Mouse (Mus musculus) G1E (cell line): ENCODE results near the gene Bach2. TPM values are rescaled to one million over a fixed set of nuclear protein-coding genes. Genes with fewer than 3 reads are reported as not detected.
A peak's percentile ranks its signal among the peaks of the same experiment; 100 is the strongest.

Experiments used
- ATAC-seq: 2 replicates; pipeline ENCODE4 v1.8.0; 2016; ENCODE audit warnings: mild to moderate bottlenecking; ENCODE audit not compliant: insufficient number of reproducible peaks, poor library complexity, low FRiP score, severe bottlenecking; ENCODE audit errors: extremely low read depth
- DNase-seq: peaks from one replicate; pipeline ENCODE4 v3.0.0; 2012; ENCODE audit warnings: low spot score
- H3K27me3 ChIP-seq: 2 replicates; pipeline ENCODE4 v1.6.1; 2012; ENCODE audit warnings: mild to moderate bottlenecking, low read length, inconsistent platforms; ENCODE audit not compliant: insufficient read depth
- H3K36me3 ChIP-seq: replicated peaks from 2 replicates; pipeline ENCODE3; 2012; ENCODE audit warnings: mild to moderate bottlenecking, inconsistent platforms
- H3K4me1 ChIP-seq: 2 replicates; pipeline ENCODE4 v1.6.1; 2012; ENCODE audit warnings: low read depth, low read length, inconsistent platforms, mixed read lengths; ENCODE audit not compliant: insufficient read depth
- H3K4me3 ChIP-seq: 2 replicates; pipeline ENCODE4 v1.5.1; 2012; ENCODE audit warnings: low read depth, mild to moderate bottlenecking, inconsistent platforms, low read length, moderate library complexity, mixed read lengths
- H3K9me3 ChIP-seq: replicated peaks from 2 replicates; pipeline ENCODE4 v1.6.1; 2012; ENCODE audit warnings: inconsistent platforms
- CTCF ChIP-seq: IDR thresholded peaks from 2 replicates; pipeline ENCODE4 v1.5.1; 2012; ENCODE audit warnings: low read depth, low read length, inconsistent platforms, mixed read lengths
- GATA1 ChIP-seq: IDR thresholded peaks from 2 replicates; pipeline ENCODE4 v1.6.1; 2012; ENCODE audit warnings: borderline replicate concordance, low read length, inconsistent platforms, mixed read lengths
- GATA2 ChIP-seq: IDR thresholded peaks from 2 replicates; pipeline ENCODE4 v1.6.1; 2012; ENCODE audit warnings: low read depth, low read length, inconsistent platforms, borderline replicate concordance
- POLR2AphosphoS5 ChIP-seq: IDR thresholded peaks from 2 replicates; pipeline ENCODE4 v1.6.1; 2012; ENCODE audit warnings: low read depth, low read length, inconsistent platforms; ENCODE audit not compliant: insufficient replicate concordance
- TAL1 ChIP-seq: conservative IDR thresholded peaks from 2 replicates; pipeline ENCODE4 v1.6.1; 2012; ENCODE audit warnings: low read depth, low read length, inconsistent platforms, mixed read lengths
- polyA plus RNA-seq: library from polyadenylated mRNA; stranded (reverse); fragments of >175 nt; gene quantifications from 2 replicates; pipeline ENCODE4 v1.2.3, GENCODE M21; 2012
- total RNA-seq, 2 experiments: library from RNA; stranded (forward) in 1 of 2; stranded (reverse) in 1 of 2; fragments of 200-1000 nt in 1 of 2; fragments of >200 nt in 1 of 2; fragmentation: Nextera tagmentation in 1 of 2; gene quantifications; 2 replicates each; pipeline ENCODE4 v1.2.3; 2014 to 2017

The Bach2 gene
- total and polyA plus RNA-seq, 3 experiments, result 0.22 to 2.2 TPM; not detected in 1

DNA sequence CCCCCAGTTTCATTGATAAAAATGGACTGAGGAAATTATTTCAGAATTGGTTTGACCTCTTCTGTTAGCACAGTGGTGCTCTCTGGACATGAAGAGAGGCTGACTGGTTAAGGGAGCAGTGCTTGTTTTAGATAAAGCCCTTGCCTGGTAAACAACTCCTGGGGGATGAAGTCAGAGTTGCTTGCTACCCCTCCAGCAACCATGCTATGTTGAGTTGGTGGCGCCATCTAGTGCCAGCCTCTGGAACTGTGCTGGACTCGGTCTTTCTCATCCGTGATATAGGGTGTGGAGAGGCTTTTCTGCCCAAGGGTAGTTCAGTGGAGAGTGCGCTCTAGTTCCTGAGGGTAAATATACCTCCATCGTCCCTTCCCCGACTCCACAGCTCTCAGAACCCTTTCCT lies 9.6 kb downstream of the Bach2 start:
- H3K36me3 ChIP-seq, result no peaks in the 10 kb centered on the region
- no peak overlapping the region for H3K4me3 ChIP-seq
- TF ChIP-seq GATA2 (no peak), CTCF (peak; percentile 83)
- ATAC-seq, result no peak
- H3K4me1 ChIP-seq, result no peaks in the 10 kb centered on the region
- peaks cover 3% of the 10 kb centered on the region; the same call in 1 of the 2 replicates for H3K27me3 ChIP-seq
- H3K9me3 ChIP-seq, result no peaks in the 10 kb centered on the region
- DNase-seq, result peak; percentile 35

DNA sequence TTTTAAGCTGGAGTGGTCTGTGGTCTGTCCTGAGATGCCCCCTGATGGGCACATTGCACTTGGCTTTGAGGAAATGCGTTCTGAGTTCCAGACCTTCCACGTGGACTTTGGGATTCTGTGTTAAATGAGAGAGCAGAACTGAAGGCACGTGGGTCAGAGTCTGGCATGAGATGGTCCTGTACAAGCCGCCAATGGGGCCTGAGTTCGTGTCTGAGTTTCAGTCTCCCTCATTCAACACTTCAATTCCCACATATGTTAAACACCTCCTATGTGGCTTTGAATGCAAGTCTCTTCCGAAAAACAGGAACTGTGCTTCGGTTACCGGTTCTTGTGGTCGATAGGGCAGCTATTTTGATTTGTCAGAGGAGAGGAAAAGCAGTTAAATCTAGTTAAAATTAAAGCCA lies 10.4 kb downstream of the Bach2 start:
- Histone ChIP-seq H3K27me3 (peaks cover 3% of the 10 kb centered on the region; the same call in 1 of the 2 replicates), H3K4me3 (no peak overlapping the region), H3K36me3 (no peaks in the 10 kb centered on the region), H3K4me1 (no peaks in the 10 kb centered on the region), H3K9me3 (no peaks in the 10 kb centered on the region)
- TF ChIP-seq CTCF, result no peak
- TF ChIP-seq TAL1, result no peak
- TF ChIP-seq GATA1, result no peak
- no peak for TF ChIP-seq GATA2
- TF ChIP-seq POLR2AphosphoS5, result no peak
- DNase-seq, result no peak
- no peak for ATAC-seq

DNA sequence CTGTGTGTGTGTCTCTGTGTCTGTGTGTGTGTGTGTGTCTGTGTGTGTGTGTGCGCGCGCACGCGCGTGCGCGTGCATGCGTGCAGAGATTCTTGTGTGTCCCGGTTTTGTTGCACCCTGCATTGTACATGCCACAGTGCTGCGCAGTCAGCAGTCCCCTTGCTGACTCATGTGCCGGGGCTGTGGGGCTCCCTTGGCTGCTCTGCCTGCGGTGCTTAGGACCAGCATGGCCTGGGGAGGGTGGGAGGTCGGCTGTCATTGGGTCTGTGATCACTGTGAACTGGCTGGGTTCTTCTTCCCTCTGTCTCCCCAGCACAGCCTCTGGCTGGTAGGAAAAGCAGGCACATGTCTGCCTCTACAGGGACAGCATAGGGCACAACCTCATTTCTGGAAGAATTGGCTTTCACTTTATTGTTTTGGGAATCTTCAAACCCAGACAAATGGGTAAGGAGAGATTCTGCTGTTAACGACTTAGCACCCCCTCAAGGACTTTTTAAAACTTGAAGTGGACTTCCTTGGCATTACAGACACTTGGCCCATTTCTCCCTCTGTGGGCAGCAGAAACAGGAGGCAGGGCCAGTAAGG lies 11.2 kb downstream of the Bach2 start:
- no peaks in the 10 kb centered on the region for H3K36me3 ChIP-seq
- H3K27me3 ChIP-seq, result peaks cover 3% of the 10 kb centered on the region; the same call in 1 of the 2 replicates
- TF ChIP-seq GATA2 (no peak), POLR2AphosphoS5 (no peak), GATA1 (no peak), CTCF (no peak), TAL1 (no peak)
- no peaks in the 10 kb centered on the region for H3K4me1 ChIP-seq
- ATAC-seq, result no peak
- no peak for DNase-seq
- no peaks in the 10 kb centered on the region for H3K9me3 ChIP-seq
- no peak overlapping the region for H3K4me3 ChIP-seq

DNA sequence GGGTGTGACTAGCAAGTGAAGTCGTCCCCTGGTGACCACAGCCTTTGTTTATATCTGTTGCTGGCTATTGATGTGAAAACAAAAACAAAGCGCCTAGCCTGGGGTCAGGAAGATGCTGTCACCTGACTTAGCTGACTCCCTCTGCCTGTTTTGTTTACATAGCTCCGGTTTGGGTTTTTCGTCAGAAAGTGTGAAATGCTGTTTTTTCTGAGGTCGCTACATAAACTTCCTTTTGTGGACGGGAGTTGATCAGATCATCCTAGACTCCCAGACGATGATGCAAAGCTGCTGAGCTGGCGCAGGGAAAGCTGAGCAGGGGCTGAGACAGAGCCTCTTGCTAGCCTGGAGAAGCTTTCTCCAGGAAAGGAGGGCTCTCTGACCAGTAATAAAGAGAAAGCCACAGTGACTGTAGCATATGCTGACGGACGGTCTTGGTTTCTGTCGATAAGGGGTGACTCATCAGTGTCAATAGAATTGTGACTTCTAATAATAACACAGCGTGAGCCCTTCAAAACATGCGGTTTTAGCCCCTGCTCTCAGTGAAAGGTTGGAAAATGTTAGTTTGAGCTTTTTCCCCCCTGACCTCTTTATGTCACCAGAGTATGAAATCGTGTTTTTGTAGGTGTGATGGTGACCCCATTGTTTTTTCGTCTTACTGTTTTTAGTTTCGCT lies 11.9 kb downstream of the Bach2 start:
- Histone ChIP-seq H3K4me3 (no peak overlapping the region), H3K27me3 (peaks cover 3% of the 10 kb centered on the region; the same call in 1 of the 2 replicates), H3K9me3 (no peaks in the 10 kb centered on the region), H3K36me3 (no peaks in the 10 kb centered on the region), H3K4me1 (no peaks in the 10 kb centered on the region)
- DNase-seq (no peak), ATAC-seq (no peak)
- TF ChIP-seq GATA2 (no peak), POLR2AphosphoS5 (no peak), CTCF (no peak), GATA1 (no peak), TAL1 (no peak)

DNA sequence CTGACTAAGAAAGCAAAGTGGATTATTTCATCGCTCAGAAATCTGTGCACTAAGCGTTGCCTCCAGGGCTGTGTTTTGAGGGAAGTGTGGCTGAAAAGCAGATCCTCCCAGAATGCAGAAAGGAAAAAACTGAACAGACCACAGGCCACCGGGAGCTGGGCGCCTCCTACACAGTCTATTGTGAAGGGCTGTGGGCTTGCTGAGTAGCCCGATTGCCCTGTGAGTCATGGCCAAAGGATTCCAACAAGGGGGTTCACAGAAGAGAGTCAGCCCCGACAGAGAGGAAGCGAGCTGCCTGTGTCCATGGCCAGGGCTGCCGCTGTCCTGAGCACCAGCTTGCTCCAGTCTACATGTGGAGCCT lies 12.4 kb downstream of the Bach2 start:
- Histone ChIP-seq H3K4me1 (no peaks in the 10 kb centered on the region), H3K27me3 (peaks cover 3% of the 10 kb centered on the region; the same call in 1 of the 2 replicates), H3K36me3 (no peaks in the 10 kb centered on the region), H3K9me3 (no peaks in the 10 kb centered on the region), H3K4me3 (no peak overlapping the region)
- TF ChIP-seq POLR2AphosphoS5 (no peak), TAL1 (no peak), GATA1 (no peak), CTCF (no peak), GATA2 (no peak)
- DNase-seq (no peak), ATAC-seq (no peak)

DNA sequence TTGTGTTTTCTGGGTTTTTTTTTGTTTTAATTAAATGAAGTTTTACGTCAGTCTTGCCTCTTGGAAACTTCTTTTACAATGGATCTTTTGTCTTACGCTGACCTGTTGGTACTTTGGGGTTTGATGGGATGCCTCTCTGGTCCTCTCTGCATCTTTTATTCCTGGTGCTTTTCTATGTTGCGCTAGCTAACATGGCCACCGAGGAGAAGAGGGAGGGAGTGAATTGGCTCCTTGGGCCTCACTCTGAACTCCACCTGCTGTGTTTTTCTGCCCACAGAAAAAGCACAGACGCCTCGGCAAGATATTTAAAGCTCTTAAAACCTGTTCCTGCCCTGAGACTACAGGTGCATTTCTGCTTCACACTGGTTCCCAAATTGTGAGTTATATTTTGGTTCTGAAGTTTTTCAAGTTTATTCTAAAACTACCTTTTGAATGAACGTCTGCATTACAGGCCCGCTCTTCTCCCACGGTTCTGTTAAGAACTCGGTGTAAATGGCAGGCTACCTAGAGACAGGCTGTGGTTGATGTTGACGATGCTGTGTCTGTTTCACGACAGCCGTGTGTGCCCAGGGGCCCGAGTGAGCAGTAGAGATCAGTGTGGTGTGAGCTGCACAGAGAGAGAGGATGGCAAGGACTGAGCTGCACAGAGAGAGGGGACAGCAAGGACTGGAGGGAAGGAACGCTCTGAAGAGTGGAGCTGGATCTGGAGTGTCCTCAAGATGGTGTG lies 13.5 kb downstream of the Bach2 start:
- Histone ChIP-seq H3K27me3 (peaks cover 3% of the 10 kb centered on the region; the same call in 1 of the 2 replicates), H3K9me3 (no peaks in the 10 kb centered on the region), H3K4me3 (no peak overlapping the region), H3K4me1 (no peaks in the 10 kb centered on the region), H3K36me3 (no peaks in the 10 kb centered on the region)
- TF ChIP-seq GATA1 (no peak), POLR2AphosphoS5 (no peak), TAL1 (no peak), GATA2 (no peak), CTCF (no peak)
- ATAC-seq (no peak), DNase-seq (no peak)
